Mouse (Mus musculus) cerebellum, adult 8-10 months (tissue): ENCODE results near the gene Ak3.
"Not testable (repeated sequence)": the region's sequence is repeated elsewhere in the genome, so short reads cannot be mapped to it uniquely, and the experiment has no call there.

Experiments used
- DNase-seq: peaks from one replicate; pipeline ENCODE4 v3.0.0; 2022

The Ak3 gene

GRCm38 (mm10) chr19:29042647-29043046 is 5.1 kb downstream of the Ak3 start:
- no peak for DNase-seq

- no peak for DNase-seq
Observed at GRCm38 (mm10) chr19:29042143-29042542, 5.6 kb downstream of the Ak3 start.

- no peak for DNase-seq
Observed at GRCm38 (mm10) chr19:29040206-29040605, 7.6 kb downstream of the Ak3 start.

- DNase-seq = no peak
Observed at GRCm38 (mm10) chr19:29039334-29039733, 8.4 kb downstream of the Ak3 start.

GRCm38 (mm10) chr19:29037541-29037940 is 10.2 kb downstream of the Ak3 start:
- DNase-seq = no peak

- no peak for DNase-seq
Observed at GRCm38 (mm10) chr19:29037026-29037425, 10.7 kb downstream of the Ak3 start.

- no peak for DNase-seq
Observed at GRCm38 (mm10) chr19:29032662-29033061, 15.1 kb downstream of the Ak3 start.

GRCm38 (mm10) chr19:29031788-29032187 is 16.0 kb downstream of the Ak3 start:
- no peak for DNase-seq

GRCm38 (mm10) chr19:29024391-29024947 is 23.3 kb downstream of the Ak3 start:
- DNase-seq = no peak

- DNase-seq = no peak
Observed at GRCm38 (mm10) chr19:29021754-29022345, 25.9 kb downstream of the Ak3 start.

GRCm38 (mm10) chr19:29019647-29020046 is 28.1 kb downstream of the Ak3 start:
- DNase-seq = no peak

GRCm38 (mm10) chr19:29016786-29017185 is 31.0 kb downstream of the Ak3 start:
- DNase-seq = no peak

- DNase-seq = no peak
Observed at GRCm38 (mm10) chr19:29016204-29016765, 31.5 kb downstream of the Ak3 start.

GRCm38 (mm10) chr19:29015410-29016203 is 32.2 kb downstream of the Ak3 start:
- DNase-seq = no peak

GRCm38 (mm10) chr19:29014466-29015055 is 33.2 kb downstream of the Ak3 start:
- DNase-seq = no peak

GRCm38 (mm10) chr19:29011355-29011990 is 36.3 kb downstream of the Ak3 start:
- DNase-seq = no peak

- DNase-seq = no peak
Observed at GRCm38 (mm10) chr19:29009046-29009445, 38.7 kb downstream of the Ak3 start.

- no peak for DNase-seq
Observed at GRCm38 (mm10) chr19:29008069-29008706, 39.6 kb downstream of the Ak3 start.

- not testable (repeated sequence) for DNase-seq
Observed at GRCm38 (mm10) chr19:29000321-29000720, 47.4 kb downstream of the Ak3 start.

- no peak for DNase-seq
Observed at GRCm38 (mm10) chr19:28997976-28998630, 49.7 kb downstream of the Ak3 start.

GRCm38 (mm10) chr19:28995366-28995765 is 52.4 kb downstream of the Ak3 start:
- no peak for DNase-seq

- DNase-seq = no peak
Observed at GRCm38 (mm10) chr19:28994870-28995269, 52.9 kb downstream of the Ak3 start.
